Mouse (Mus musculus): ENCODE measurements around the gene Gm10491. TPM values are rescaled to one million over a fixed set of nuclear protein-coding genes. Genes with fewer than 3 reads are reported as not detected.

Gene Gm10491
- polyA plus RNA-seq, 1 experiment = not detected

DNA sequence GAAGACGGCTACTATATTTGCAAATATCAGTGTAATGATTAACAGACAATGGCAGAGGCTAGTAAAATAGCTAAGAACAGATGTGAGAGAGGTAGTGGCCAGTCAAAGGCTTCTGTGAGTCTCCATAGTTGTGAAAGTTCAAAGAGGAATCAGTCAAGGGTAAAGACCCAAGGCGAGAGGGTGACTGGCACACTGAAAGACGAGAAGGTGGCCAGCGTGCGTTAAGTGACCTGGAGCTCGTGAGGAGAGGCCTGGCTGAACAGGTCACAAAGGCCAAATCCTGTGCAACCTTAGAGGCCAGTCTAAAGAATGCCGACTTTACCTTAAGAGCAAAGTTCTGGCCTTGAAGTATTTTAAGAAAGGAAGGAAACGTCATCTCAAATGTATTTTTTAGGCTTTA, 38.0 kb upstream of the Gm10491 start:
- no peaks in the 10 kb centered on the region for H3K36me3 ChIP-seq (ENCODE audit: control insufficient read depth, insufficient read depth)
- H3K4me2 ChIP-seq (ENCODE audit: low read depth) = no peak overlapping the region

DNA sequence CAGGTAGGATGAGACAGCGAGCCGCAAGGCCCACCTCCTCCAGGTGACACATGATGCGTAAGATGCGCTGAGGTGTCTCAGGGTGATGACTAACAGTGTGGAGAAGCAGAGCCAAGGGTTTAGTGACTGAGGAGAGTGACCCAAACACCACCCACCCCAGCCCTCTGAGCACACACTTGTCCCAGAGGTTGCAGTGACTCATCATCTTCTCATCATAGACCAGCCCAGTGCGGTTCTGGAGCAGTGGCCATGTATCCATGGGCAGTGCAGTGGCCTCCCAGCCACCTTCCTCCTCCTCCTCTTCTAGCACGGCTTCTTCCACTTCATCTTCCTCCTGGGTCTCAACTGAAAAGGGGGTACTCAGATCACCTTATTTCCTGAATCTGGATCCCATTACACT, 30.0 kb upstream of the Gm10491 start:
- no peaks in the 10 kb centered on the region for H3K27me3 ChIP-seq (ENCODE audit: control insufficient read depth, insufficient read depth, insufficient read length)
- H3K79me2 ChIP-seq (ENCODE audit: control insufficient read depth, insufficient read depth) = no peaks in the 10 kb centered on the region
- no peak overlapping the region for H3K4me2 ChIP-seq (ENCODE audit: low read depth)
- H3K36me3 ChIP-seq (ENCODE audit: control insufficient read depth, insufficient read depth) = no peaks in the 10 kb centered on the region
- no peak overlapping the region for H3K4me3 ChIP-seq
- TF ChIP-seq MYOD1 (IDR thresholded peaks at IDR 0.05; ENCODE audit: control insufficient read depth in 1 of 3, insufficient read length in 2 of 3, low read depth in 2 of 3) (no peak), POLR2A (IDR thresholded peaks at IDR 0.05; ENCODE audit: insufficient read length, low read depth) (no peak), TCF12 (IDR thresholded peaks at IDR 0.05; ENCODE audit: insufficient read depth, poor library complexity, severe bottlenecking) (no peak), SRF (IDR thresholded peaks at IDR 0.05; ENCODE audit: control insufficient read depth, insufficient read length, low read depth) (no peak), MAX (IDR thresholded peaks at IDR 0.05; ENCODE audit: low read depth) (no peak), E2F4 (IDR thresholded peaks at IDR 0.05; ENCODE audit: insufficient read depth) (no peak), MYOG (IDR thresholded peaks at IDR 0.05; ENCODE audit: control insufficient read depth in 1 of 3, insufficient read depth in 1 of 3, insufficient read length in 2 of 3, low read depth in 2 of 3) (no peak), POLR2AphosphoS2 (IDR thresholded peaks at IDR 0.05; ENCODE audit: insufficient read length, low read depth) (no peak), REST (IDR thresholded peaks at IDR 0.05; ENCODE audit: insufficient read depth, insufficient read length) (no peak), CEBPB (IDR thresholded peaks at IDR 0.05; ENCODE audit: insufficient read depth, poor library complexity, severe bottlenecking) (no peak), TCF3 (IDR thresholded peaks at IDR 0.05; ENCODE audit: insufficient read length, low read depth) (no peak), USF1 (IDR thresholded peaks at IDR 0.05; ENCODE audit: low read depth) (no peak)
- H3ac ChIP-seq (ENCODE audit: control insufficient read depth, insufficient read length) = no peak overlapping the region

More for the DNA sequence above, 38.0 kb upstream of the Gm10491 start:
- Histone ChIP-seq H3K27me3 (ENCODE audit: control insufficient read depth, insufficient read depth, insufficient read length) (no peaks in the 10 kb centered on the region), H3K79me2 (ENCODE audit: control insufficient read depth, insufficient read depth) (no peaks in the 10 kb centered on the region), H3ac (ENCODE audit: control insufficient read depth, insufficient read length) (no peak overlapping the region), H3K4me3 (no peak overlapping the region)
- TF ChIP-seq REST (IDR thresholded peaks at IDR 0.05; ENCODE audit: insufficient read depth, insufficient read length) (no peak), MYOG (IDR thresholded peaks at IDR 0.05; ENCODE audit: control insufficient read depth in 1 of 3, insufficient read depth in 1 of 3, insufficient read length in 2 of 3, low read depth in 2 of 3) (no peak), CEBPB (IDR thresholded peaks at IDR 0.05; ENCODE audit: insufficient read depth, poor library complexity, severe bottlenecking) (no peak), USF1 (IDR thresholded peaks at IDR 0.05; ENCODE audit: low read depth) (no peak), MAX (IDR thresholded peaks at IDR 0.05; ENCODE audit: low read depth) (no peak), TCF3 (IDR thresholded peaks at IDR 0.05; ENCODE audit: insufficient read length, low read depth) (no peak), POLR2AphosphoS2 (IDR thresholded peaks at IDR 0.05; ENCODE audit: insufficient read length, low read depth) (no peak), E2F4 (IDR thresholded peaks at IDR 0.05; ENCODE audit: insufficient read depth) (no peak), MYOD1 (IDR thresholded peaks at IDR 0.05; ENCODE audit: control insufficient read depth in 1 of 3, insufficient read length in 2 of 3, low read depth in 2 of 3) (no peak), SRF (IDR thresholded peaks at IDR 0.05; ENCODE audit: control insufficient read depth, insufficient read length, low read depth) (no peak), POLR2A (IDR thresholded peaks at IDR 0.05; ENCODE audit: insufficient read length, low read depth) (no peak), TCF12 (IDR thresholded peaks at IDR 0.05; ENCODE audit: insufficient read depth, poor library complexity, severe bottlenecking) (no peak)

DNA sequence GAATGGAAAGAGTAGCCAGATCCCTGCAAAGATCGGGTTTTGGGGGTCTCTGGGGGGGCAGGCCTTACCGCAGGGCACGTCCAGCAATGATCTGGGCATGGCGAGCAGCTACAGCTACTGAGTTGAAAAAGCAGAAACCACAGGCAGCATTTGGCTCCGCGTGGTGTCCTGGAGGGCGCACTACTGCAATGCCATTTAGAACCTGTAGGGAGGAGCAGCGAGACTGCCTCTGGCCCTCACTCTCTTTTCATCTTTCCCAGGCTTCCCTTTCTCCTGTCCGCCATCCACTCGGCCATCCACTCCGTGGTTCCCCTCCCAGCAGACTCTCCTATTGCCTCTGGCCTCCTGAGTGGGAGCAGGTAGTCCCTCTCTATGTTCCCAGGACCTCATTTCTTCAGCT, 29.2 kb upstream of the Gm10491 start:
- no peak for TF ChIP-seq TCF12 (IDR thresholded peaks at IDR 0.05; ENCODE audit: insufficient read depth, poor library complexity, severe bottlenecking)
- Histone ChIP-seq H3K36me3 (ENCODE audit: control insufficient read depth, insufficient read depth) (no peaks in the 10 kb centered on the region), H3K4me2 (ENCODE audit: low read depth) (no peak overlapping the region), H3K27me3 (ENCODE audit: control insufficient read depth, insufficient read depth, insufficient read length) (no peaks in the 10 kb centered on the region), H3K4me3 (no peak overlapping the region), H3ac (ENCODE audit: control insufficient read depth, insufficient read length) (no peak overlapping the region), H3K79me2 (ENCODE audit: control insufficient read depth, insufficient read depth) (no peaks in the 10 kb centered on the region)

DNA sequence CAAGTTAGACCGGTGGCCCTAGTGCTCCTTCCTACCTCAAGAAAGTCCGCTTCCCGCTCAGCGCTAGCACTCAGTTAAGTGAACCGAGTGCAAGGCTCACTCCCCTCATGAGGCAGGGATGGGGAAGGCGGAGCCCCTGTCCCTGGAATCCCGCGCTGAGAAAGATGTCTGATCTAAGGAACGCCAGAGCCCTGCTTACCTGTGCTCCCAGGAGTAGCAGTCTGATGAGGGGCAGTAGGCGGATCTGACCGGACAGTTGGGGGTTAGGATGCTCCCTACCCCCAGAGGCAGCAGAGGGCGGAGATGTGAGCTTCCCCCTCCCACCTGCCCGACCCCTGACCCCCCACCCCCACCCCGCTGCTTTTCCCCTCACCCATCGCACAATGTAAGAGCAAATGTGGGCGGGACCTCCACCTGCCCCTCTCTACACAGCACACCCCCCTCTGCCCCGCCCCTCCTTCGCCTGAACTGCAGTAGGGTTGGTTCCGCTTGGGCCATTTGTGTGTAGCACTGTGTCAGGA, 20.7 kb upstream of the Gm10491 start, which contains the start of gene Eras:
Gene Eras, minus strand, starts transcription at position 338 of the 521 bp plus-strand sequence.
- Histone ChIP-seq H3K4me3 (no peak within 1 kb of the TSS), H3K27me3 (ENCODE audit: control insufficient read depth, insufficient read depth, insufficient read length) (peaks cover 6% of the 10 kb centered on the region), H3K4me2 (ENCODE audit: low read depth) (no peak within 1 kb of the TSS), H3ac (ENCODE audit: control insufficient read depth, insufficient read length) (no peak within 1 kb of the TSS), H3K79me2 (ENCODE audit: control insufficient read depth, insufficient read depth) (no peaks in the 10 kb centered on the region), H3K36me3 (ENCODE audit: control insufficient read depth, insufficient read depth) (no peaks in the 10 kb centered on the region)
- TF ChIP-seq CEBPB (IDR thresholded peaks at IDR 0.05; ENCODE audit: insufficient read depth, poor library complexity, severe bottlenecking) (no peak), TCF12 (IDR thresholded peaks at IDR 0.05; ENCODE audit: insufficient read depth, poor library complexity, severe bottlenecking) (no peak), E2F4 (IDR thresholded peaks at IDR 0.05; ENCODE audit: insufficient read depth) (no peak), REST (IDR thresholded peaks at IDR 0.05; ENCODE audit: insufficient read depth, insufficient read length) (no peak), POLR2A (IDR thresholded peaks at IDR 0.05; ENCODE audit: insufficient read length, low read depth) (no peak), MYOG (IDR thresholded peaks at IDR 0.05; ENCODE audit: control insufficient read depth in 1 of 3, insufficient read depth in 1 of 3, insufficient read length in 2 of 3, low read depth in 2 of 3) (no peak), TCF3 (IDR thresholded peaks at IDR 0.05; ENCODE audit: insufficient read length, low read depth) (no peak), MAX (IDR thresholded peaks at IDR 0.05; ENCODE audit: low read depth) (no peak), USF1 (IDR thresholded peaks at IDR 0.05; ENCODE audit: low read depth) (no peak)

DNA sequence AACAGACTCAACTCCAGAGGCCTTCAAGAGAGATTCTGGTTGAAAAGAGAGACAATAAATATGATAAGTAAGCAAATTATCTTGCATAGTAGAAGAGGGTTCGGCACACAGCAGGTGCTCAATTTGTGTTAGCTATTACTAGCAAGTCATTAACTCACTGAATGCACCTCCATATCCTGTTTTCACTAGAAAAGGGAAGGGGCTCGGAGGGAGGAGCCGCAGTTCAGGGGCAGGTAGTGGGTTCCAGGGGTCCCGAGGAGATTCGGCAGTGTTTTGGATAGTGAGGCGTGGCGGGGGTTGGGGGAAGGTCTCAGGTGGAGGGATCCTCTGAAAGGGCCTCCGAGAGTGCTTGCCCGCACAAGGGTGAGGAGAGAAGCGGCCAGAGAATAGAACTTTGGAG, 19.5 kb upstream of the Gm10491 start:
- no peak for TF ChIP-seq REST (IDR thresholded peaks at IDR 0.05; ENCODE audit: insufficient read depth, insufficient read length)
- no peak overlapping the region for H3K4me2 ChIP-seq (ENCODE audit: low read depth)
- H3K4me3 ChIP-seq = no peak overlapping the region
- H3K27me3 ChIP-seq (ENCODE audit: control insufficient read depth, insufficient read depth, insufficient read length) = peaks cover 18% of the 10 kb centered on the region
- H3K79me2 ChIP-seq (ENCODE audit: control insufficient read depth, insufficient read depth) = no peaks in the 10 kb centered on the region
- no peak overlapping the region for H3ac ChIP-seq (ENCODE audit: control insufficient read depth, insufficient read length)
- H3K36me3 ChIP-seq (ENCODE audit: control insufficient read depth, insufficient read depth) = no peaks in the 10 kb centered on the region
